Comparison of ENCODE assay signal across 12 mouse cellular contexts in genomic region chr7:19543584-19543983, GRCm38 (mm10). TPM values are rescaled to one million over a fixed set of nuclear protein-coding genes. Genes with fewer than 3 reads are reported as not detected.
DNase-seq lines count a peak whose midpoint lies in the region; ATAC-seq and TF ChIP-seq lines count a peak whose summit lies in the region.
"Had no signal": no experiment of that assay in that cellular context is flagged by ENCODE, and none has a peak within 500 bp of the region (broad histone marks: within the 10 kb centered on the region; RNA-seq: fewer than 3 reads in every experiment).

No protein-coding gene starts in this region.

- TF ChIP-seq CTCF in hindbrain, postnatal 0 days (IDR thresholded peaks at IDR 0.05; ENCODE audit: low read depth) = peak; percentile 66
- TF ChIP-seq CTCF in G1E (IDR thresholded peaks at IDR 0.05; ENCODE audit: low read depth, low read length) = peak; percentile 51

- no peak overlapping the region for H3K4me3 ChIP-seq in hindbrain, postnatal 0 days (ENCODE audit: low read length)
- H3K4me3 ChIP-seq in hindbrain, embryonic 16.5 days (ENCODE audit: low read length) = no peak overlapping the region
- no peak overlapping the region for H3K4me3 ChIP-seq in G1E (ENCODE audit: low read depth, low read length)
- H3K4me3 ChIP-seq: forebrain, embryonic 15.5 days; midbrain, embryonic 15.5 days had no signal

- peaks cover 19% of the 10 kb centered on the region for H3K4me1 ChIP-seq in hindbrain, postnatal 0 days (ENCODE audit: insufficient read depth, low read length)
- peaks cover 23% of the 10 kb centered on the region for H3K4me1 ChIP-seq in hindbrain, embryonic 16.5 days (ENCODE audit: control insufficient read depth, insufficient read depth, low read depth, low read length)
- H3K4me1 ChIP-seq in G1E (ENCODE audit: insufficient read depth, low read depth, low read length) = peaks cover 18% of the 10 kb centered on the region

- H3K27ac ChIP-seq in hindbrain, postnatal 0 days = no peak overlapping the region
- H3K27ac ChIP-seq in hindbrain, embryonic 16.5 days (ENCODE audit: low read depth, low read length) = no peak overlapping the region
- H3K27ac ChIP-seq: midbrain, embryonic 15.5 days had no signal

- H3K9ac ChIP-seq in hindbrain, postnatal 0 days (replicated peaks; ENCODE audit: low read length) = no peak overlapping the region
- H3K9ac ChIP-seq in hindbrain, embryonic 16.5 days (ENCODE audit: low read depth, low read length) = no peak overlapping the region
- H3K9ac ChIP-seq: forebrain, embryonic 15.5 days; midbrain, embryonic 15.5 days had no signal

- no peak for ATAC-seq in hindbrain, postnatal 0 days
- ATAC-seq in hindbrain, embryonic 16.5 days = no peak
- no peak for ATAC-seq in G1E (ENCODE audit: extremely low read depth, insufficient number of reproducible peaks, low FRiP score, poor library complexity, severe bottlenecking)
- ATAC-seq in megakaryocyte progenitor cell, adult 5-6 weeks (replicated peaks; ENCODE audit: poor library complexity) = peak; percentile 81
- ATAC-seq: forebrain, embryonic 15.5 days; midbrain, embryonic 15.5 days; Patski had no signal

- H3K27me3 ChIP-seq in hindbrain, postnatal 0 days (ENCODE audit: insufficient read depth, low read length) = no peaks in the 10 kb centered on the region
- H3K27me3 ChIP-seq in hindbrain, embryonic 16.5 days (replicated peaks; ENCODE audit: control insufficient read depth, insufficient read depth, low read length) = no peaks in the 10 kb centered on the region
- H3K27me3 ChIP-seq in G1E (ENCODE audit: insufficient read depth, low read length) = no peaks in the 10 kb centered on the region
- H3K27me3 ChIP-seq: forebrain, embryonic 15.5 days; midbrain, embryonic 15.5 days; Patski had no signal

- no peak overlapping the region for H3K4me2 ChIP-seq in hindbrain, postnatal 0 days (ENCODE audit: low read depth, low read length)
- no peak overlapping the region for H3K4me2 ChIP-seq in hindbrain, embryonic 16.5 days (ENCODE audit: low read length)
- H3K4me2 ChIP-seq: forebrain, embryonic 15.5 days; midbrain, embryonic 15.5 days had no signal

- no peaks in the 10 kb centered on the region for H3K9me3 ChIP-seq in hindbrain, postnatal 0 days (ENCODE audit: low read length)
- H3K9me3 ChIP-seq in hindbrain, embryonic 16.5 days (ENCODE audit: control insufficient read depth, low read length) = no peaks in the 10 kb centered on the region
- H3K9me3 ChIP-seq in G1E (replicated peaks) = peaks cover 12% of the 10 kb centered on the region; the same call in 1 of the 2 replicates
- H3K9me3 ChIP-seq: forebrain, embryonic 15.5 days; midbrain, embryonic 15.5 days had no signal

- no peak for DNase-seq in hindbrain, postnatal 0 days (ENCODE audit: low spot score)
- DNase-seq in 416B (ENCODE audit: low read depth) = peak; percentile 33
- no peak for DNase-seq in G1E (ENCODE audit: low spot score)
- DNase-seq in right cerebral cortex, postnatal 10 days (ENCODE audit: low spot score in 2 of 2) = no peak
- no peak for DNase-seq in frontal cortex, postnatal 25 days (ENCODE audit: low spot score in 2 of 2)
- no peak for DNase-seq in left cerebral cortex, postnatal 25 days (ENCODE audit: low spot score in 2 of 2)

- 59% methylated on average over 6 of the region's 6 CpGs for WGBS in hindbrain, postnatal 0 days
- 62% methylated on average over 6 of the region's 6 CpGs for WGBS in hindbrain, embryonic 16.5 days

- intact Hi-C loops in left cerebral cortex, postnatal 25 days (cut with DNase I) = no loop called here

- no peaks in the 10 kb centered on the region for H3K36me3 ChIP-seq in hindbrain, postnatal 0 days (ENCODE audit: insufficient read depth, low read length)
- no peaks in the 10 kb centered on the region for H3K36me3 ChIP-seq in hindbrain, embryonic 16.5 days (ENCODE audit: control insufficient read depth, insufficient read depth, low read length)
- peaks cover 88% of the 10 kb centered on the region for H3K36me3 ChIP-seq in G1E (replicated peaks)
- H3K36me3 ChIP-seq: forebrain, embryonic 15.5 days; midbrain, embryonic 15.5 days had no signal

RNA-seq across cellular contexts. Expression of gene Ppp1r37, which starts 19.3 kb away (rescaled TPM):
- 125 and 128 TPM in 2 replicates for total RNA-seq in hindbrain, postnatal 0 days (2014; rRNA removed)
- polyA plus RNA-seq in hindbrain, postnatal 0 days (2015; fragmentation: Nextera tagmentation; extraction: Ambion mirVana) = 27.0 and 27.7 TPM in 2 replicates
- 37.7 and 38.3 TPM in 2 replicates for polyA plus RNA-seq in hindbrain, embryonic 16.5 days (2015; fragmentation: Nextera tagmentation; extraction: Ambion mirVana)
- total RNA-seq in G1E (2014; fragmentation: Nextera tagmentation) (22.4 and 23.0 TPM in 2 replicates), G1E (2017) (10.9 and 13.1 TPM in 2 replicates)
- 68.4 and 71.2 TPM in 2 replicates for polyA plus RNA-seq in G1E (2012)
- 11.0 and 11.7 TPM in 2 replicates for total RNA-seq in megakaryocyte progenitor cell, adult 5-6 weeks (2015)
- 13.4 and 18.1 TPM in 2 replicates for total RNA-seq in megakaryocyte progenitor cell, adult 5-6 weeks (2017)
- 100 to 1,000 TPM; 122 TPM for total RNA-seq in left cerebral cortex, postnatal 25 days (2021)

RNA-seq across cellular contexts. Expression of gene Nkpd1, which starts 25.9 kb away (rescaled TPM):
- total RNA-seq in hindbrain, postnatal 0 days (2014; rRNA removed) = 1.9 and 4.4 TPM in 2 replicates
- 1.3 TPM in 2 replicates for polyA plus RNA-seq in hindbrain, postnatal 0 days (2015; fragmentation: Nextera tagmentation; extraction: Ambion mirVana)
- 0.99 and 2.3 TPM in 2 replicates for polyA plus RNA-seq in hindbrain, embryonic 16.5 days (2015; fragmentation: Nextera tagmentation; extraction: Ambion mirVana)
- total RNA-seq in G1E (2014; fragmentation: Nextera tagmentation) (0.53 and 0.92 TPM in 2 replicates), G1E (2017) (0.22 and 0.41 TPM in 2 replicates)
- polyA plus RNA-seq in G1E (2012) = 0.55 TPM in 2 replicates
- total RNA-seq in megakaryocyte progenitor cell, adult 5-6 weeks (2015) = not detected in 2 replicates
- 0.17 and 0.34 TPM in 2 replicates for total RNA-seq in megakaryocyte progenitor cell, adult 5-6 weeks (2017)
- under 1 TPM; 0.64 to 0.87 TPM for total RNA-seq in left cerebral cortex, postnatal 25 days (2021)
- total RNA-seq: heart, postnatal 14 days had no signal

RNA-seq across cellular contexts. Expression of gene Zfp296, which starts 33.5 kb away (rescaled TPM):
- 0.25 TPM in 1 of 2 replicates, not detected in the other for total RNA-seq in hindbrain, postnatal 0 days (2014; rRNA removed)
- not detected in 2 replicates for polyA plus RNA-seq in hindbrain, postnatal 0 days (2015; fragmentation: Nextera tagmentation; extraction: Ambion mirVana)
- polyA plus RNA-seq in hindbrain, embryonic 16.5 days (2015; fragmentation: Nextera tagmentation; extraction: Ambion mirVana) = 0.20 and 0.46 TPM in 2 replicates
- total RNA-seq in G1E (2014; fragmentation: Nextera tagmentation) (0.53 and 0.97 TPM in 2 replicates), G1E (2017) (0.81 and 0.82 TPM in 2 replicates)
- 3.4 TPM in 2 replicates for polyA plus RNA-seq in G1E (2012)
- 5.9 and 6.8 TPM in 2 replicates for total RNA-seq in megakaryocyte progenitor cell, adult 5-6 weeks (2015)
- total RNA-seq in megakaryocyte progenitor cell, adult 5-6 weeks (2017) = 2.8 and 4.4 TPM in 2 replicates
- total RNA-seq in left cerebral cortex, postnatal 25 days (2021) = 1 to 10 TPM in 1 of 2 experiments, under 1 TPM in 1; 0.27 to 1.1 TPM

RNA-seq across cellular contexts. Expression of gene Gemin7, which starts 33.8 kb away (rescaled TPM):
- 60.0 and 61.7 TPM in 2 replicates for total RNA-seq in hindbrain, postnatal 0 days (2014; rRNA removed)
- 153 and 162 TPM in 2 replicates for polyA plus RNA-seq in hindbrain, postnatal 0 days (2015; fragmentation: Nextera tagmentation; extraction: Ambion mirVana)
- 147 and 162 TPM in 2 replicates for polyA plus RNA-seq in hindbrain, embryonic 16.5 days (2015; fragmentation: Nextera tagmentation; extraction: Ambion mirVana)
- total RNA-seq in G1E (2014; fragmentation: Nextera tagmentation) = 50.8 and 51.2 TPM in 2 replicates
- 25.8 and 31.3 TPM in 2 replicates for total RNA-seq in G1E (2017)
- 52.7 and 55.4 TPM in 2 replicates for polyA plus RNA-seq in G1E (2012)
- total RNA-seq in megakaryocyte progenitor cell, adult 5-6 weeks (2015) = 65.5 and 73.4 TPM in 2 replicates
- 33.5 and 36.9 TPM in 2 replicates for total RNA-seq in megakaryocyte progenitor cell, adult 5-6 weeks (2017)
- 10 to 100 TPM; 43.7 to 47.1 TPM for total RNA-seq in left cerebral cortex, postnatal 25 days (2021)

RNA-seq across cellular contexts. Expression of gene Trappc6a, which starts 35.4 kb away (rescaled TPM):
- total RNA-seq in hindbrain, postnatal 0 days (2014; rRNA removed) = 26.4 and 46.5 TPM in 2 replicates
- polyA plus RNA-seq in hindbrain, postnatal 0 days (2015; fragmentation: Nextera tagmentation; extraction: Ambion mirVana) = 42.8 and 44.3 TPM in 2 replicates
- polyA plus RNA-seq in hindbrain, embryonic 16.5 days (2015; fragmentation: Nextera tagmentation; extraction: Ambion mirVana) = 36.3 and 37.1 TPM in 2 replicates
- total RNA-seq in G1E (2014; fragmentation: Nextera tagmentation) (87.2 and 92.8 TPM in 2 replicates), G1E (2017) (141 and 200 TPM in 2 replicates)
- 537 and 654 TPM in 2 replicates for polyA plus RNA-seq in G1E (2012)
- total RNA-seq in megakaryocyte progenitor cell, adult 5-6 weeks (2015) = 55.2 and 58.3 TPM in 2 replicates
- 26.1 and 39.5 TPM in 2 replicates for total RNA-seq in megakaryocyte progenitor cell, adult 5-6 weeks (2017)
- total RNA-seq in left cerebral cortex, postnatal 25 days (2021) = 10 to 100 TPM; 18.4 to 18.8 TPM
